Mouse (Mus musculus) embryo, embryonic 11 days (tissue): ENCODE results near the gene Sik3.

Source experiments
- DNase-seq: peaks from one replicate; pipeline ENCODE4 v3.0.0-alpha.2; 2015

Gene Sik3

DNA sequence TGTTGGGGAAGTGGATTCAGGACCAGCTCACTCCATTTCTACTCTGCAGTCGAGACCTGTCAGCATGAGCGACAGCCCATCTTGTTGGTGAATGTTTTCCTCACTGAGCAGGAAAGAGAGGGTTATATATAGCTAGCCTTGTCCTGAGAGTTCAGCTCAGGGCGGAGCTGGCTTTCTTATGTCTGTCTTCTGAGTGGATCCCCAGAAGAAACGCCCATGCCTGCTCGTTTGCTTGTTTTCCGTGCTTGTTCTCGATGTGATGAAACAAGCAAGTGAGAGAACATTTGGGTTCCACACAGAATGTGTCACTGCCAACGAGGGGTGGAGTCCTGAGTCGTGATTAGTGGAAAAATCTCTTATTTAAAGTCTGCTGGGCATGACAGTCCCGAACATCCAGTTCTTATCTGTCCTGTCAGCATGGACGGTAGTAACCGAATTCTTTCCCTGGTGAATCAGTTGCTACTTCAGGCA is 184.1 kb downstream of the Sik3 start:
- DNase-seq, result no peak

DNA sequence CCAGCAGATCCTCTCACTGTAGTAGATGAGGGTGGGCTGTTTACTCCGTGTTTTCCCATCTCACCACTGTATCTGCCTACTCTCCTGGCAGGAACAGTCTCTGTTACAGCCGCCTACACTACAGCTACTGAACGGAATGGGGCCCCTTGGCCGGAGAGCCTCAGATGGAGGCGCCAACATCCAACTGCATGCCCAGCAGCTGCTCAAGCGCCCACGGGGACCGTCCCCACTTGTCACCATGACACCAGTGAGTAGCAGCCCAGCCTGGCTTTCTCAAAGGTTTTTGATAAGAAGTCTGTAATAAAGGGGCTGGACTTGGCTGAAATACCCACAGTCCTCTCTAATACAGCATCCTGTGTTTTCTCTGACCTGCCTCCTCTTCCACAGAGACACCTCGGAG is 185.8 kb downstream of the Sik3 start:
- no peak for DNase-seq

DNA sequence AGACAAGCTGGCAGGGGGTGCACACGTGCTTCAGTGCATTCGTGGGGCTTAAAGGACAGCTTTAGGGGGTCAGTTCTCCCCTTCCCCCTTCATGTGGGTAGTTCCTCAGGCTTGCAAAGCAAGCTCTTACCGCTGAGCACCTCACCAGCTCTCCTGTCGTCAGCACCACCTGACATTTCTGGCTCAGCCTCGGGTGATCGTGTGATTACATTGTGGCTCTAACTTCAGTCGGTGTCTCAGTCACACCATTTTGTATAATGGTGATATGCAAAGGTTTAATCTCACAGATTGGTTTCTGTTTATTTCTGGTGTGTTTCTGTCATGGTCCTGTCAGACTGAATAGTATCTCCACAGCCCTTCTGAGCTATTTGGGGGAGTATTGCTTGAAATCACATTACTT is 186.3 kb downstream of the Sik3 start:
- DNase-seq, result no peak

DNA sequence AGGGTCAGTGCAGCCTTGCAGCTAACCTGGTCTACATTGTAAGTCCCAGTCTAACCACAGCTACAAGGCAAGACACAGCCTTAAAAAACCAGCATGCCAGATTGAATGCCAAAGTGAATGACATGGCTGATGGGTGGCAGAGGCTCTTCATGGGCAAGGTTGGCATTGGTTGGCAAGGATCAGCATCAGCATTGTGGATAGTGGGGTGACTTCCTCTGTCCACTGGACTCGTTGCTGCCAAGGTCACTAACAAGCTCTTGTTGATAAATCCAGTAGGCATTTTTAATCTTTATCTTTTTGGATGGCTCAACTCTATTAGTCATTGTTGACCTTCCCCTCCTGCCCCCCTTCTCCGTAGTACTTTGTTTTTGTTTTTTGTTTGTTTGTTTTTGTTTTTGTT is 187.0 kb downstream of the Sik3 start:
- no peak for DNase-seq

DNA sequence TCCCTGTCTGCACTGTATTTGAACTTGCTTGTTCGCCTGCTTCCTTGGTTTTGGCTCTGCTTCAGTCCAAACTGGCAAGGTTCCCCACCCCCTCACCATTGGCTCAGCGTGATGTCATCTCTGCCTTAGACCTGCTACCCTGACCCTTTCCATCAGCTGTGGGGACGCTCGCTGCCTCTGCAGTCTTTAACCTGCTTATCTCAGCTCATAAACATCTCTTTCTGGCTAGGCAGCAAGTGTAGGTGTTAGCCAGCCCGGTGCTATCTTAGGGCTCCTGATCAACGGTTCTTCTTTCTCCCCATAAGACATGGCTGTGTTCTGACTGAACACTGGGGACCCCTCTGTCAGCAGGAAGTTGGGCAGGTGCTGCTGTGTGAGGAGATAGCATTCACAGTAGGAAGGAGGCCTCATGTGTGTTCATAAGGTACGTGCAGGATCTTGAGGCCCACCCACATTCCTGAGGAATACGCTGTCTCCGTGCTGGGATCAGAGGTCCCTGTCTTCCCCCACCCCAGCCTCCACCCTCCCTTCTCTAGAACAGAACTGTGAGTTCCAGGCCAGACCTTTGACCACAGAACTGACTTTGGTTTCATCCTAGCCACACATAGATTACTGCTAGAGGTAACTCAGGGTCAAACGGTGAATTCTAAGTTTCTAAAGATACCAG is 194.3 kb downstream of the Sik3 start:
- no peak for DNase-seq

DNA sequence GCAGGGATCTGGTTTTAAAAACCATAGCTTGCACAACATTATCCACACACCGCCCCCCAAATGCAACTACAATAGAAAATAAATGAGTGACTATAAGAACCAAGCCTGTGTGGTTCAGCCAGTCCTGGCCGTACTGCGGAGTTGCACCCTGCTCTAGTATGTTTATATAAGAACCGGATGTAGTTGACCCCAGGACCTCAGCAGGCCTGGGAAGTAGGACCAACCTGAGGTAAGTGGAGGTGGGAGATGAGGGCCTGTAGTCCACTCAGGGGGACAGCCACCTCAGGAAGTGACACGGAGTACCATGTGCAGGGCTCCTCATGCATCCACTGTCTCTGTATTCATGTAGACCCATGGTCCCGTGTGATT is 194.9 kb downstream of the Sik3 start:
- DNase-seq, result no peak

DNA sequence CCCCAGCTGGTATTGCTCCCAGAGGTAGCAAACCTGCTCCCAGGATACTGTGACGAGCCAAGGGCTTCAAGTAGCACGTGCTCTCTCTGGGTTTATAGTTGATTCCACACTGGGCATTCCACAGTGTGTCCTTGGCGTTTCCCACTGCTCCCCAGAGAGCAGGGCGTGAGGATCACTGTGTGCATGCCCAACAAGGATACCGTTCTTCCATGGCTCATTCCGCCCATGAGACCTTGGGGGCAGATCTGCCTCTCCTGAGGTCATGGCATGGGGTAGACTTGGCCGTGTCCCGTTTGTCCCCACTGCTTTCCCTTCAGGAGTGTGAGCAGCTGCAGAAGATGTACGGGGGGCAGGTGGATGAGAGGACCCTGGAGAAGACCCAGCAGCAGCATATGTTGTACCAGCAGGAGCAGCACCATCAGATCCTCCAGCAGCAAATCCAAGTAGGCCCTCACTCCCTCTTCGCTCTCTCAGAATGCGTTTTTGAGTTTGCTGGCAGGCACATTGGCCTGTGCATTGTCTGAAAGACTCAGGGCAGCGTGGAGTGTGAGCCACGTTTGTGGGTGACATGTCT is 195.9 kb downstream of the Sik3 start:
- DNase-seq, result no peak

DNA sequence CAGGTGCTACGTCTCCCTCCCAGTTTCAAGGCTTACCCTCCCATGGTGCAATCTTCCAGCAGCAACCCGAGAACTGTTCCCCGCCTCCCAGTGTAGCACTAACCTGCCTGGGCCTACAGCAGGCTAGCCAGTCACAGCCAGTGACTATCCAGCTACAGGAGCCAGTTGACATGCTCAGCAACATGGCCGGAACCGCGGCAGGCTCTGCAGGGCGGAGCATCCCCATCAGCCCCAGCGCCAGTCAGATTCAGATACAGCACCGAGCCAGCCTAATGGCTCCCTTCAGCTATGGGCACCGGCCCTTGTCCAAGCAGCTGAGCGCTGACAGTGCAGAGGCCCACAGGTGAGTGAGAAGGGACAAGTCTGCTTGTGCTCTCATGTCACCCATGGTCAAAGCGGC is 197.9 kb downstream of the Sik3 start:
- DNase-seq, result no peak

DNA sequence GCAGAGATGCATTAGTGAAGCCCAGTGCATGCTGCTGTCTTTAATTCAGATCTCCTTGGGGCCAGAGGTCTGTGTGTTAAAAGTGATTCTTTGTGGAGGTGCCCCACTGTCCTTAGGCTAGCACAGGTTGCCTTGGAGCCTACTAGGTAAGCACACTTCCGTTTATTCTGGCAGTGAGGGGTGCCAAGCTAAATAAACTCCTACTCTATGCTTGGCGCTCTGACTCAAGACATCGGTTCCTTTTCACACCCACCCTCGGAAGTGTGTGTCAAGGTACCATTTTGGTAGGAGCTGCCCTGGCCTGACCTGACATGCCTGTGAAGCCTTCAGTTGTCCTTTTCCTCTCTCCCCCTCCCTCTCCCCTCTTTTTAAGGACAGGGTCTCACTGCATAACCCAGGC is 201.7 kb downstream of the Sik3 start:
- no peak for DNase-seq

DNA sequence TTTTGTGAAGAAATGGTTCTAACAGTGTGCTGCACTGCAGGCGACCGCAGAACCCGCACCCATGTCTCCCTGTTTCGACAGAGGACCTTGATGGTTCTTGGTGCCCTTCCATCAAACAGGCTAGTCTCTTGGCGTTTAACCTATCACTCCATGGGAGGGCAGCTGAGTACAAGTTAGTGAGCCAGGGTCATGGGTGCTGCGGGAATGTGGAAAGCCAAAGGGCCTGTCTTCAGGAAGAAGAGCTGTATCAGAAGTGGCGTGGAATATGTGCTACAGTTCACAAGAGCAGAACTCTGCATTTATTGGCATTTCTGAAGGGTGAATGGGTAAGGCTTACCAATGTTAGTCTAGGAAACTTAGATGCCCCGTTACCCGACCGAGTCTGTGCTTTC is 202.3 kb downstream of the Sik3 start:
- no peak for DNase-seq

DNA sequence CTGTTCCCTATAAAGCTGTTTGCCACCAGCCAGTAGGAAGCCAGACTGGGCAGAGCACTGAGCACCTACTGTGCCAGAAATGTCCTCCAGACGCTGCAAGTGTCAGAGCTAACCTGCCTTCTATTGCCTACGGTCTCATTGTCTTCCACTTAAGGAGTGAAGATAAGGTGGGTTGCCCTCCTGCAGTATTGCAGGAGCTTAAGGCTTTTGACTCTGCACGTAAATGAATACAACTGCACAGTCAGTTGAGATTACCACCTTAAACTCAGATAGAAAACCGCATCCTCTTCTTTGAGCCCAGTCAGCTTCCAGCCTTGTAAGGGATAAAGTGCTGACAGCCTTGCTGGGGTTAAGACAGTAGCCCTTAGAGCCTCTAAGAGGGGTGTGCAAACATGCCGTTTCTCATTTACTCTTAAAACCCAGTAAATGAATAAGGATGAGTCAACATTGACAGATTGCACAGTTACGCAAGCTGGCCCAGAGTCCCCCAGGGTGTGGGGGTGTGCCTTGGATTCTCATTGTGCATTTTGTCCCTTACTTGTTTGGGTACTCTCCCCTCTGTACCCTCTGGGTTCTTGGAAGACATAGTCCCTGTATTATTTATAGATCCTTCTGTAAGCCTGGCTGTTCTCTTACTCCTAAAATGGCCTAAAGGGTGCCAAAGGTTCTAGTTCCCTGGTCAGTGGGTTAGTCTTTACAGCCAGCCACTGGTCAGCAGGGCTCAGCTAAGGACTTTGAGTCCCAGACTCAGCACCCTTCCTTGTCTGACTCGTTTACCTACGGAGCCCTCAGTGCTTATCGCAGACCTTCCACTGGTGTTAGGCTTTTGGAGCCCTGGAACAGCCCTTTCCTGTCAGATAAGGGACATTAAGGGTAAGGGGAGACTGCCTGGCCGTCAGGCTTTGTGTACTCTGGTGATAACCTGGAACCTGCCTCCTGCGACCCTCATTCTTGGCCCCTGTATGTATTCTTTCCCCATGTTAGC is 203.0 kb downstream of the Sik3 start:
- DNase-seq, result no peak

DNA sequence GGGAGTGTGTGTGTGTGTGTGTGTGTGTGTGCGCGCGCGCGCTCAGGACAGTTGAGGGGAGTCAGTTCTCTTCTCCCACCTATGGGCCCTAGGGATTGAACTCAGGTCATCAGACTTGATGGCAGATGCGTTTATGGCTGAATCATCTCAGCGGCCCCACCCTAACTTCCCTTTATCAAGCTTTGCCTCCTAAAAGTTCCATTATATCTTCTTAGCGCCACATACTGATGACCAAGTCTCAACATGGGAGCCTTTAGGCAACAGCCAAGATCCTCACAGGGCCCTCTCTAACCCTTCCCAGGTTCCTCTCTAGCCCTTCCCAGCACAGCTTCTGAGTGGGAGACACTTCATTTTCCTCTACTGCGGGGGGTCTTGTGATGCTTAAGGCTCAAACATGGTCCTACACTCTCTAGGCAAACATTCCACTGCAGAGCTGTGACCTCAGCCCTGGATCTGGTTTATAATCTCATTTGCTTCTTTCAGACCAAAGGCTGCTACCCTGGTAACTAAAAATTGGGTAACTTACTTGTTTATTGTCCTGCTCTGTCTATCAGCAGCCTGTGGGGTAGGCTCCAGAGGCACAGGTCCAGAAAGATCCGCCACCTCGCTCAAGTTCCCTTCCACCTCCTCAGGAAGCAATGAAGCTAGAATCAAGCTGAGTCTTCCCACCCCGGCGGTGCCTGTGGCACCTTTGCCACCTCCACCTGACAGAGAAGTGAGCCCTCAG is 204.3 kb downstream of the Sik3 start:
- DNase-seq, result no peak

DNA sequence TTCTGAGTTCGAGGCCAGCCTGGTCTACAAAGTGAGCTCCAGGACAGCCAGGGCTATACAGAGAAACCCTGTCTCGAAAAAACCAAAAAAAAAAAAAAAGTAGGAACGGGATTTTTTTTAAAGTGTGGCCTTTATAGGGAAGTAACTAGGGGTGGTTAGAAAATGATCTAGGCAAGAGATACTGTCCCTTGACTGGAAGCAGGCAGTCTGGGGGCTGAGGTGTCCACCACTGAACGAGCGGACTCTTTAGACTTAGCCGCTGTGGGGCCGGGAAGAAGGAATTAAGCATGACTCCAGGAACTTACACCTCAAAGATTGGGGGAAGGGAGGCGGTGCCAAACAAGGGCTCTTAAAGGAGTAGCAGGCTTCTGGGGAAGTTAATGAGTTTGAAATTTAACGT is 205.6 kb downstream of the Sik3 start:
- no peak for DNase-seq

DNA sequence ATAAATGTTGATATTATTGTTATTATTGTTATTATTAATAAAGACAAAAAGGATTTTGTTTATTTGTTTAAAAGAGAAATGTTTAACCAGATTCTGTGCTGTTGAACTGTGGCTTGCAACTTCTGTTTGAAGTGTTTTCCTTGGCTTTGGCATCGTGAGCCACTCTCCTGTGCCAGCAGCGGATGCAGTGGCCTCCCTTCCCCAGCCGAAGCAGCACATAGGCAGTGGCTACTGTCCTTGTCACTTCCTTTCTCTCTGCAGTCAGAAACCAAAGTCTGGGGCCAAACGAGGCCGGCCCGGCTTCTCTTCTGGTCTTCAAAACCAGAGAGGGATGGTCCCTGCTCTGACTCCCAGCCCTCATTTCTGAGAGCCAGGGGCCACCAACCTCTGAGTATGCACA is 210.5 kb downstream of the Sik3 start:
- DNase-seq, result no peak

DNA sequence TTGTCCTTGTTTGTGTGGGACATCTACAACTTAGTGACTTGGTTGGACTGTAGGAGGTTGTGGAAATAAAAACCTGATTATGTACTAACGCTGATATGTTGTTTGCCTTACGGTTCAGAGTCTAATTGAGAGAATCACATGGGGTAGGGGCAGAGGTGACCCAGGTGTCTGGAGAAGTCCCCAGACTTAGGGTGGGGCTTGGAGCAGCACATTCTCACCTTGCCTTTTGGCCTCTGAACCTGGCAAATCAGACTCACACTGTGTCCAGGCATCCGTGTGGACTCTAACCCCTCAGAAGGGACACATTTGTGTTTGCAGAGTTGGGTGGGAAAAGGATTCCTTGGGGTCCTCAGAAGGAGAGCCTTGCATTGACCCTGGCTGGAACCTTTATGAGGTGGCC is 211.5 kb downstream of the Sik3 start:
- DNase-seq, result no peak

DNA sequence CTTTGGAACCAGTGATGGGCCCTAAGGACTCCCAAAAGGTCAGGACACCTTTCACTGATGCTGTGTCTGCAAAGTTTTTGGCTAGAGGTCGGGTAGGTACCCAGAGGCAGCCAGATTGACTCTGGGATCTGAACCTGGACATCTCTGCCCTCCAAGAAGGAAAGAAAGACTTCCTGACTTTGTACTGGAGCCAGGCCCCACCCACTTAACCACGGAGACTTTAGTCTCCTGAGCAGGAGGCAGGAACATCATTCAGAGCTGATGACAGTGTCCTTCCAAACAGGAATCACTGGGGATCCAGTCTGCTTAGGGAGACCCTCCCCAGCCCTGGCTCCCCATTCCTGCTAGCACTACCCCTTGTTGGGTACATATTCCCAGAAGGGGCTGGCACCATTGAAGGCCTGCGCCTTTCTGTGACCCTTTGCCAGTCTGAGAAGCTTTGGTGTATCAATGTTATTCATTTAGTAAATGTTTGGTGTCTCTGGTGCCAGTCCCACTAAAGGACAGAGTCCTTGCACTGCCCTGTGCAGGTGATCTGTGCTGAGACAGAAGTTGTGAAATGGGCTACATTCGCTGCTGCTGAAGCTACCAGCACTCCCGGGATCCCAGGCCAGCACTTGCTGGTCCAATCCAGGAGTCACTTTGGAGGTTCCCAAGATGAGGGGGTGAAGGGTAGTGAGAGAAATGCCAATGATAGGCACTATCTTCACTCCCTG is 212.5 kb downstream of the Sik3 start:
- DNase-seq, result no peak

DNA sequence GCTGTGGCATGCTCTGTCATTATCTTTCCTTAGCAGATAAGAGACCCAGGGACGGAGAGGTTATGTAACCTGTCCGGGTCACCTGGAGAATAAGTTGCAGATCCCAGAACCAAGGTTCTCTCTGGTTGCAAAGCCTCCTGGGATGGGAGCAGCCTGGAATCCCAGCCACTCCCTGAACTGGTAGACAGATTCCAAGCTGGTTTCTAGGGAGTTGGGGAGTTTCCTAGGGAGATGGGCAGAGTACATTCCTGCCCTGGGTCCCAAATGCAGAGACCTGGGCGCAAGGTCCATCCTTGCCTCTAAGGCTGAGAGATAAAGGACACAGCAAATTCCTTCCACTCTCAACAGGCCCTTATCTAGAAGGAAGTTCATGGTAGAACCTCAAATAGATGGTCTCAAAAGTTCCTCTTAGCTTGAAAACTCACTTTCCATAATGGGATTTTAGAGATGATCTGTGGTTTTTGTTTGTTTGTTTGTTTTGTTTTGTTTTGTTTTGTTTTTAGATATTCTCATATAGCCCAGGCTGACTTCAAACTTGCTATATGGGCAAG is 214.5 kb downstream of the Sik3 start:
- DNase-seq, result no peak

DNA sequence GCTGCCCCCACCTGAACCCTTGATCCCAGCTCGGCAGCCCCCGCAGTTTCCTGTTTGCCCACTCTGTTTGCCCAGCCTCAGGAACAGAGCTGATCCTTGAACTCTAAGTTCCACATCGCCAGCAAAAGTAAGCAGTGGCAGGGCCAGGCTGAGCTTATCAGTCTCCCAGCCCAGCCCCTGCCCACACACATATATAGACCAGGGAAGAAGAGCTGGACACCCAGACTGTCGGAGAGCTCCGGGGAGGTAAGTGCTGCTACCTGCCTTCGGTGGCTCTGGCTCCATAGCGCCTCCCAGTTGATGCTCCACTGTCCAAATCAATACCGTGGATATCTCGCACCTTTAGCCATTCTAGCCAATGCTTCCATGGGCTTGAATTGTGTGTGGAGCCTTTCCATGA is 215.9 kb downstream of the Sik3 start, which contains the start of gene Apoa1:
Gene Apoa1, plus strand, starts transcription at position 90 of the 400 bp plus-strand sequence.
- DNase-seq, result no peak

DNA sequence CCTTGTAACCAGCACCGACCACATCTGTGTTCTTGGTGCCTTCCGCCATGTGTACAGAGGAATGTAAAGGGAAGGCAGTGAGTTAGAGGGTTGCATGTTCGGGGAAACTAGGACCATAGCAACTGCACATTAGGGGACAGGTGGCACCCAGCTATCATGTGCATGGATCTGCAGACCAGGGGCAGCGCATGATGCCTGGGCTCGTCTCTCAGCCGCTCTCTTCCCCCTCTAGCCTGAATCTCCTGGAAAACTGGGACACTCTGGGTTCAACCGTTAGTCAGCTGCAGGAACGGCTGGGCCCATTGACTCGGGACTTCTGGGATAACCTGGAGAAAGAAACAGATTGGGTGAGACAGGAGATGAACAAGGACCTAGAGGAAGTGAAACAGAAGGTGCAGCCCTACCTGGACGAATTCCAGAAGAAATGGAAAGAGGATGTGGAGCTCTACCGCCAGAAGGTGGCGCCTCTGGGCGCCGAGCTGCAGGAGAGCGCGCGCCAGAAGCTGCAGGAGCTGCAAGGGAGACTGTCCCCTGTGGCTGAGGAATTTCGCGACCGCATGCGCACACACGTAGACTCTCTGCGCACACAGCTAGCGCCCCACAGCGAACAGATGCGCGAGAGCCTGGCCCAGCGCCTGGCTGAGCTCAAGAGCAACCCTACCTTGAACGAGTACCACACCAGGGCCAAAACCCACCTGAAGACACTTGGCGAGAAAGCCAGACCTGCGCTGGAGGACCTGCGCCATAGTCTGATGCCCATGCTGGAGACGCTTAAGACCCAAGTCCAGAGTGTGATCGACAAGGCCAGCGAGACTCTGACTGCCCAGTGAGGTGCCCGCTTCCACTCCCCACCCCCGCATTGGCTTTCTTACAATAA is 217.2 kb downstream of the Sik3 start:
- DNase-seq, result peak; percentile 92

DNA sequence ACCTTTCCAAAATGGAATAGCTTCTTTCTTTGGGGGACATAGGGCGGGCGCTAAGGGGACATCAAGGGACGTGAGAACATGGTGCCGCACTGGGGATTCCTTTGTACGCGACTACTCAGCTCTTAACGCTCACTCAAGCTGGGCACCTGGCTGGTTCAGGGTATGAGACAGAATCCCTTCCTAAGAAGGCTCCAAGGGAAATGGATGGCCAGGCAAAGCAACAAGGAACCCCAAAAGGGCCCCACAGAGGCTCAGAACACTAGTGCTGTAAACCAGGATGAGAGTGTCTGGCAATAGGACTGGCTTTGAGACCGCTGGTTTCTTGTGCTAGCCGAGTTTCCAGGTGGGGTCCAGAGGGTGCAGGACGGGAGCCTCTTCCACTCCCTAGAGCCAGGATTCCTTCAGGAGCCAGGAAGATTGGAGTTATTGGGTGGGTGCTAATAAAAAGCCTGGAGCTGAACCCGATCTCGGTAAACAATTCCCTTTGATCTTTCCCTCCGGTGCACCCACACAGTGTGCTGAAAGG is 217.9 kb downstream of the Sik3 start:
- peak; percentile 31 for DNase-seq

DNA sequence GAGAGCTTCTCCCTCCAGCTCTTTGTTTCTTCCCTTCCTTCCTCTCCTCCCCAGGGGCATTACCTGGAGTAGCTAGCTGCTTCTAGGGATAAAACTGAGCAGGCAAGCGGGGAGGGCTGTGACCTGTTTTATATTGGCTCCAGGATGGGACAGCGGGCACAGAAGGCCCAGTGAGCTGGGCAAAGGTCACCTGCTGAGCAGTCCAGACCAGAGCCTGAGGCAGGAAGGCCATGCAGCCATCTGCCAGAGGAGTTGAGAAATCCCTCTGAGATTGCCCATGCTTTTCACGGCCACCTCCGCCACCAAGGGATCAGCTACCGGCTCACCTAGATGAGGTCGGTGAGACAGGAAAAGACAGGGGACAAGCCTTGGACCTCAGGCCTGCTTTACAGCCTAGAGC is 222.6 kb downstream of the Sik3 start:
- DNase-seq, result no peak

DNA sequence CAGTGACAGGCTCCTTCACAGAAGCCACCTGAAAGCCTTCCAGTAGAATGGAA is 222.8 kb downstream of the Sik3 start, which contains the start of gene Apoc3:
Gene Apoc3, minus strand, starts transcription at position 41 of the 53 bp plus-strand sequence.
- no peak for DNase-seq
